Mouse (Mus musculus) gastrocnemius, postnatal 14 days (tissue): ENCODE results near the gene Gm29427. TPM values are rescaled to one million over a fixed set of nuclear protein-coding genes. Genes with fewer than 3 reads are reported as not detected.
"Not testable (repeated sequence)": the region's sequence is repeated elsewhere in the genome, so short reads cannot be mapped to it uniquely, and the experiment has no call there.

ENCODE experiments used
- DNase-seq: peaks from one replicate; pipeline ENCODE4 v3.0.0; 2021; ENCODE audit warnings: mixed read lengths
- intact Hi-C: fragments of 180-260 bp; cut with DNase I; formaldehyde crosslinking; loops from one replicate; pipeline ENCODE4 v1.15.1; 2025; ENCODE audit warnings: low total_unique reads
- total RNA-seq, 2 experiments: library from RNA; stranded (reverse); gene quantifications; 2 replicates each; pipeline ENCODE4 v1.2.3; 2021

Gene Gm29427
- total RNA-seq, 2 experiments from 2014 or later = 0.16 TPM; not detected in 1

GRCm38 (mm10) chr1:130681656-130682413, 33.8 kb downstream of the Gm29427 start:
- no peak for DNase-seq
- intact Hi-C loops = no loop called here

- no peak for DNase-seq
- intact Hi-C loops = no loop called here
These were observed 34.5 kb downstream of the Gm29427 start for GRCm38 (mm10) chr1:130681075-130681474.

DNA sequence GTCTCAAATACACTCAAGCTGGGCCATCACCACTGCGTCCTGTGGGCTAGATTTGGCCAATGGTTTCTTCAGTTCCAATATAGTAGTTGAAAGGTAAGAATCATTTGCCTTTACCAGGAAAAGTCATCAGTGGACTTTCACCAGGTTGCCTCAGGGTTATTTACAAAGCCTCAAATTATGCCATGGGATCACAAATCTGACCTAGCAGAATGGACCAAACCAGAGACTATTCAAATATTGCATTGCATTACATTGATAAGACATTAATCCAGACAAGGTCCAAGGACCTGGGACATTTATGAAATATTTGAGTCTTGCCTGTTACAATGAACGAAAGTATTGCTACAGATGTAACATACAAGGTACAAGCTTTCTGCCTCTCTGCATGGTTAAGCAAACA, 37.0 kb downstream of the Gm29427 start:
- intact Hi-C loops = no loop called here
- DNase-seq = no peak

DNA sequence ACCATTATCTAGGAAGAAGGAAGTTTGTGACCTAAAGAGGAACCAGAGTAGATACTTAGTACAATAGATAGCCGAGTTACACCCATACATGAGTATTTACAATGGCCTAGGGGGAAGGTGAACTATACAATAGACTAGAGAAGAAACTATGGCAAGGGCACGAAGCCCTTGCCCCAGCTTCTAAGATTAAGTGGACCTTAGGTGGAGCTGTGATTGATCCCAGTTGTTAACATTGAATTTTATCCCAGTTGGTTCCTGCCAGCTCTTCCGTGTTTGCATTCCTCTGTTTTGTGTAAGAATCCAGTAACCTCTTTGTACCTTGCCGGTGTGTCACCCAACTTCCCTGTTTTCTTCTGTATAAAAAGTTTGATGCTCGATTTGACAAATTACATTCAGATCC, 52.0 kb downstream of the Gm29427 start:
- DNase-seq, intact Hi-C loops: not testable (repeated sequence)

DNA sequence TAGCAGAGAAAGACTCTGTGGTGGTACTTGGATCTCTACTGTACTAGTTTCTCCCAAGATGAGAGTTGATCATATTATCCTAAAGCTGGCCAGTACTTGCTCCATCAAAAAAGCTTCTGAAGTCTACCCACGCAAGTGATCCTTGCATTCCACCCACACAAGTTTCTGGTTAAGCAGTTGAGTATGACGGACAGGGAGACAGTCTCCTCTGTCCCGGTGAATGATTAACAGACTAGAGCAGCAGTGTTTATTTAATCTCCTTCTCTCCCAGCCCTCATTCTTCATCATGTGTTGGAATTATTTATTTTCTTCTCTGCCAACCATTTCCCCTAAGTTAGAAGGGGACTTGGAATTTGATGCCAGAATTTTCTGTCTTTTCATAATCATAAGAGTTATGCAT, 54.1 kb downstream of the Gm29427 start, which contains the start of gene C4bp:
TSS of gene C4bp (minus strand) at position 179 of the 400 bp plus-strand sequence.
- intact Hi-C loops = no loop called here
- DNase-seq = no peak

DNA sequence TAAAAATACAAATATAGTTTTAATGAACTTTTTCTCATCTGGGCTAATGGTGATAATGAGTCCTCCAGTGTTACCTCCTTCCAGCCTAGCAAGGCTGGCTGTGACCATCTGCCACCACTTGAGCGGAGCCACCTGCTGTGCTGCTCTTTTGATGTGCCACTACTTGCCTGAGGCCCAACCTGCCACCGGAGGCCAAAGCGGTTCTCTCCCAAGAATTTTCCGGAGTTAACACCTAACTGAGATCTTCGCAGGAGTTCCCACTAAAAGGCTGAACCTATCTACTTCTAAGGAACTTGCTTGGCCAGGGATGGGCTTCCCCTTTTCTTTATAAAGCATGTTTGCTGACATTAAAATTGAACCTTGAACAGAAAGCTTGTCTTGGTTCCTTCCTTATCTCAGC, 56.0 kb downstream of the Gm29427 start:
- DNase-seq, intact Hi-C loops: not testable (repeated sequence)

- intact Hi-C loops = loop anchor here (5.0 kb wide), 1 partner anchor 67 kb away; no protein-coding TSS in a partner anchor
These were observed 71.5 kb downstream of the Gm29427 start for GRCm38 (mm10) chr1:130644103-130644502.

GRCm38 (mm10) chr1:130640967-130641366, 74.6 kb downstream of the Gm29427 start:
- intact Hi-C loops = loop anchor here (5.0 kb wide), 1 partner anchor 64 kb away; no protein-coding TSS in a partner anchor
- DNase-seq = no peak

More at GRCm38 (mm10) chr1:130644103-130644502, 71.5 kb downstream of the Gm29427 start:
- no peak for DNase-seq

GRCm38 (mm10) chr1:130633761-130634410, 81.7 kb downstream of the Gm29427 start:
- peak; percentile 61 for DNase-seq
- intact Hi-C loops = loop anchor here (2.0 kb wide), 1 partner anchor 85 kb away; no protein-coding TSS in a partner anchor

DNA sequence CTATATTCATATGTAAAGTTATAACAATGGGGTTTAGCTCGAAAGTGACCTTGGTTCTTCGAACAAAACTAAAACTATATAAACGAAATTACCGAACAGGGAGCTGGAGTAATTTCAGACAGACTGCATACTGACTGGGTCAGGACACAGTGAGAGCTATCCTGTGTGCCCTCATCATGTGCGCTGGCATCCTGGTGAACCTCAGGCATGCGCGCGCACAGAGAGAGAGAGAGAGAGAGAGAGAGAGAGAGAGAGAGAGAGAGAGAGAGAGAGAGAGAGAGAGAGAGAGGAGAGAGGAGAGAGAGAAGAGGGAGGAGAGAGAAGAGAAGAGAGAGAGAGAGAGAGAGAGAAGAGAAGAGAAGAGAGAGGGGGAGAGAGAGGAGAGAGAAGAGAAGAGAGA, 82.3 kb downstream of the Gm29427 start:
- intact Hi-C loops = no loop called here
- DNase-seq = no peak

DNA sequence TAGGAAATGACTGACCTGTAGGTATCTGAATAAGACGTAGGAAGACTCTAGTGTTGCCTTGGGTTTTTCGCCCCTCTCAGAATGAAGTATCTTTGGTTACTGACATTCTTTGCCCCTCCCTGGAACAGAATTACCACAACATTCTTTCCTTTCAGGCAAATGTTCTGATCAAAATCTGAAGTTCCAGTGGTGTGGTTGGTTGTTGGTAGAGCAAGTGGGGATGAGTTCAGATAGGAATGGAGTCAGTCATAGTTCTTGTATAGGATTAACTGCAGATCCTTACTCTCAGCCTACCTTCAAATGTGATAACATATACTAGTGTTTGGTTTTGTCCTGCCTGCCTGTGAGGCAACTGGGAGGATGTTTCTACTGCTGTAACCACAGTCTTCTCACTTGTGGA, 86.1 kb downstream of the Gm29427 start, which contains the start of gene Zp3r:
TSS of gene Zp3r (minus strand) at position 101 of the 400 bp plus-strand sequence.
- intact Hi-C loops = no loop called here

More for the DNA sequence above, 86.1 kb downstream of the Gm29427 start, which contains the start of gene Zp3r:
- no peak for DNase-seq

Other genes with a start within 250 kb of the Gm29427 start
- not detected for gene Zp3r, start 86.2 kb downstream of the Gm29427 start, total RNA-seq
- not detected for gene C4bp, start 54.2 kb downstream of the Gm29427 start, total RNA-seq
- gene Yod1, start 1.5 kb upstream of the Gm29427 start, total RNA-seq = 1 to 10 TPM; 3.3 to 3.7 TPM
- 10 to 100 TPM in 1 of 2 experiments, 1 to 10 TPM in 1; 10.0 to 10.7 TPM for gene Pfkfb2, start 13.5 kb upstream of the Gm29427 start, total RNA-seq
- gene AA986860, start 16.2 kb upstream of the Gm29427 start, total RNA-seq = under 1 TPM; 0.44 to 0.49 TPM
- not detected for gene Fcamr, start 85.1 kb upstream of the Gm29427 start, total RNA-seq
- gene Pigr, start 110.9 kb upstream of the Gm29427 start, total RNA-seq = not detected
- gene Fcmr, start 149.9 kb upstream of the Gm29427 start, total RNA-seq = not detected
- not detected for gene Il24, start 171.7 kb upstream of the Gm29427 start, total RNA-seq
- not detected for gene Il20, start 195.7 kb upstream of the Gm29427 start, total RNA-seq
- gene Il19, start 224.3 kb upstream of the Gm29427 start, total RNA-seq = not detected